Mouse (Mus musculus): ENCODE measurements around the gene Tmem63c. TPM values are rescaled to one million over a fixed set of nuclear protein-coding genes. Genes with fewer than 3 reads are reported as not detected.
A peak's percentile ranks its signal among the peaks of the same experiment; 100 is the strongest.

The Tmem63c gene
- polyA plus RNA-seq, 1 experiment from 2014 or later, result 0.74 TPM

DNA sequence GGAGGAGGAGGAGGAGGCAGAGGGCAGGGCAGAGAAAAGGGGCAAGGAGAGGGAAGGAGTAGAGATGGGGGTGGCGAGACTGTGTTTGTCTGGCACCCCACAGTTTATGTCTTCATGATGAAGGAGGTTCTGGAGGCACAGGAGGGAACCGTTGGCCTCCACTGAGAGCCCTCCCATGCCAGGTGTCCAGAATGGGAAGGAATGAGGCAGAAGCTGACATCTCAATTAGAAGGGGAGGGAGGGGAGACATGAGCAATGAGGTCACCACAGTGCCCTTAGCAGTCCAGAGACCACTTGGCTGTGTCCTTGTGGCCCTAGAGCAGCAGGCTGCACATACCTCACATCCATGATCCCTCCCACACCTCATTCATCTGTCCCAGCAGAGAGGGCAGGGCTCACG lies 26.4 kb upstream of the Tmem63c start:
- 50% methylated on average over 3 of the region's 3 CpGs for WGBS
- H3K4me1 ChIP-seq (ENCODE audit: control insufficient read depth, insufficient read depth, low read length), result 0 out of 2 replicates have a peak, but pooled peaks cover 5% of the 10 kb centered on the region
- H3K36me3 ChIP-seq (ENCODE audit: control insufficient read depth, insufficient read depth, low read length), result no peaks in the 10 kb centered on the region
- DNase-seq (ENCODE audit: low spot score), result no peak
- H3K9me3 ChIP-seq (ENCODE audit: control insufficient read depth, low read length), result no peaks in the 10 kb centered on the region
- ATAC-seq (ENCODE audit: low read depth), result no peak
- H3K27me3 ChIP-seq (replicated peaks; ENCODE audit: control insufficient read depth, insufficient read depth, low read length), result peaks cover 24% of the 10 kb centered on the region
- H3K4me3 ChIP-seq (ENCODE audit: low read depth, low read length), result no peak overlapping the region
- H3K4me2 ChIP-seq (ENCODE audit: low read depth, low read length), result no peak overlapping the region
- no peak overlapping the region for H3K9ac ChIP-seq (ENCODE audit: low read depth, low read length)
- no peak overlapping the region for H3K27ac ChIP-seq (replicated peaks; ENCODE audit: low read depth, low read length)

DNA sequence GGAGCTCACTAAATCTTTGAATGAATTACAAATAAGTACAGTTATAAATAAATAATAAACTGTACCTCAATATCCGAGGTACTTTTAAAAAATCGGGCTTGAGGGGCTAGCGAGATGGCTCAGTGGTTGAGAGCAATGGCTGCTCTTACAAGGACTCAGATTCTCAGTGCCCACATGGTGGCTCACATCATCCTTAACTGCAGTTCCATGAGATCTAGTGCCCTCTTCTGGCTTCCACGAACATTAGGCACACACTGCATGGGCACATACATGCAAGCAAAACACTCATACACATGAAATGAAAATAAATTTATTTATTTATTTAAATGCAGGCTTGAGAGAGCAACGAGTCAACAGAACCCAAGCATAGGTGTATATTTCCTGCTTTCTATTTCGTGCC lies 25.2 kb upstream of the Tmem63c start:
- no peak overlapping the region for H3K4me2 ChIP-seq (ENCODE audit: low read depth, low read length)
- H3K27me3 ChIP-seq (replicated peaks; ENCODE audit: control insufficient read depth, insufficient read depth, low read length), result peaks cover 12% of the 10 kb centered on the region
- no peak overlapping the region for H3K27ac ChIP-seq (replicated peaks; ENCODE audit: low read depth, low read length)
- no peak overlapping the region for H3K4me3 ChIP-seq (ENCODE audit: low read depth, low read length)
- 73% methylated on average over 6 of the region's 6 CpGs for WGBS
- no peaks in the 10 kb centered on the region for H3K36me3 ChIP-seq (ENCODE audit: control insufficient read depth, insufficient read depth, low read length)
- no peaks in the 10 kb centered on the region for H3K9me3 ChIP-seq (ENCODE audit: control insufficient read depth, low read length)
- ATAC-seq (ENCODE audit: low read depth) (no peak), DNase-seq (ENCODE audit: low spot score) (no peak)
- H3K4me1 ChIP-seq (ENCODE audit: control insufficient read depth, insufficient read depth, low read length), result no peaks in the 10 kb centered on the region
- no peak overlapping the region for H3K9ac ChIP-seq (ENCODE audit: low read depth, low read length)

DNA sequence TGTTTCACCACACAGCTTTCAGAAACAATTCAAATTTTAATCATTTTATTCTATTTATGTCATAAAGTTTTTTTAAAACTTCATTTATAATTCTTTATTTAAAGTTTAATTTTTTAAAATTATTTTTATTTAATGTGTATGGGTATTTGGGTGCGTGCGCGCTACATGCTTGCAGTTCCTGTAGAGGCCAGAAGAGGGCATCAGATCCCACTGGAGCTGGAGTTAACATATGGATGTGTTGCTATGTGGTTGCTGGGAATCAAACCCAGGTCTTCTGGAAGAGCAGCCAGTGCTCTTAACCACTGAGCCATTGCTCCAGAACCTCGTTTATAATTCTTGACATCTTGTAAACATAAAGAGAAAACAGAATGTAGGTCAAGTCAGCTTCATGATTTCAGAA lies 22.4 kb upstream of the Tmem63c start:
- Histone ChIP-seq H3K4me1 (ENCODE audit: control insufficient read depth, insufficient read depth, low read length) (no peaks in the 10 kb centered on the region), H3K4me3 (ENCODE audit: low read depth, low read length) (no peak overlapping the region), H3K27ac (replicated peaks; ENCODE audit: low read depth, low read length) (no peak overlapping the region), H3K36me3 (ENCODE audit: control insufficient read depth, insufficient read depth, low read length) (no peaks in the 10 kb centered on the region), H3K27me3 (replicated peaks; ENCODE audit: control insufficient read depth, insufficient read depth, low read length) (no peaks in the 10 kb centered on the region), H3K9ac (ENCODE audit: low read depth, low read length) (no peak overlapping the region), H3K9me3 (ENCODE audit: control insufficient read depth, low read length) (no peaks in the 10 kb centered on the region), H3K4me2 (ENCODE audit: low read depth, low read length) (no peak overlapping the region)
- no peak for ATAC-seq (ENCODE audit: low read depth)
- WGBS, result 85% methylated on average over 4 of the region's 4 CpGs
- no peak for DNase-seq (ENCODE audit: low spot score)

DNA sequence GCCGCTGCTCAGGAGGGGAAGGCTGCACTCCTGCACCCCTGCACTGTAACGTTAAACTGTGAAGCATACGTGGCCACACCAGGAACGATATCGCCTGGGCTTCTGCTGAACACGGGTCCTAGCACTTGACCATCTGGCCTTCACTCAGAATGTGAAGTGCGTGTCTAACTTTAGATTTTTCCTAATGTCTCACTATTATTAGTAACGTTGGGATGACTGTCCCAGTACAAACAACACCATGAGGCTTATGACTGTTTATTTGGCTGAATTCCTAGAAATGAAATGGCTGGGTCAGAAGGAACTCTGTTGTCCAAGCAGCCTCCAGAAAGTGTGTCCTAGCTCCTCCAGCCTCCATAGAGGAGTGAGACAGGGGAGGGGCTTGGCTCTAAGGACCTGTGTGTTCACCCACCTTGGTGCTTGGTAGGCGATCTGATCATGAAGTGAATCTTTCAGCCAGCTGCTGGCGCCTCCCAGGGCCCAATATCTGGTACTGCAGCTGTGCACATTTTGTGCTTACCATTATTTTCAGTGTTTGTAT lies 21.8 kb upstream of the Tmem63c start:
- Histone ChIP-seq H3K27ac (replicated peaks; ENCODE audit: low read depth, low read length) (no peak overlapping the region), H3K4me2 (ENCODE audit: low read depth, low read length) (no peak overlapping the region), H3K36me3 (ENCODE audit: control insufficient read depth, insufficient read depth, low read length) (no peaks in the 10 kb centered on the region), H3K9ac (ENCODE audit: low read depth, low read length) (no peak overlapping the region), H3K27me3 (replicated peaks; ENCODE audit: control insufficient read depth, insufficient read depth, low read length) (no peaks in the 10 kb centered on the region), H3K4me3 (ENCODE audit: low read depth, low read length) (no peak overlapping the region), H3K9me3 (ENCODE audit: control insufficient read depth, low read length) (no peaks in the 10 kb centered on the region), H3K4me1 (ENCODE audit: control insufficient read depth, insufficient read depth, low read length) (no peaks in the 10 kb centered on the region)
- DNase-seq (ENCODE audit: low spot score), result no peak
- ATAC-seq (ENCODE audit: low read depth), result no peak
- 70% methylated on average over 10 of the region's 10 CpGs for WGBS

DNA sequence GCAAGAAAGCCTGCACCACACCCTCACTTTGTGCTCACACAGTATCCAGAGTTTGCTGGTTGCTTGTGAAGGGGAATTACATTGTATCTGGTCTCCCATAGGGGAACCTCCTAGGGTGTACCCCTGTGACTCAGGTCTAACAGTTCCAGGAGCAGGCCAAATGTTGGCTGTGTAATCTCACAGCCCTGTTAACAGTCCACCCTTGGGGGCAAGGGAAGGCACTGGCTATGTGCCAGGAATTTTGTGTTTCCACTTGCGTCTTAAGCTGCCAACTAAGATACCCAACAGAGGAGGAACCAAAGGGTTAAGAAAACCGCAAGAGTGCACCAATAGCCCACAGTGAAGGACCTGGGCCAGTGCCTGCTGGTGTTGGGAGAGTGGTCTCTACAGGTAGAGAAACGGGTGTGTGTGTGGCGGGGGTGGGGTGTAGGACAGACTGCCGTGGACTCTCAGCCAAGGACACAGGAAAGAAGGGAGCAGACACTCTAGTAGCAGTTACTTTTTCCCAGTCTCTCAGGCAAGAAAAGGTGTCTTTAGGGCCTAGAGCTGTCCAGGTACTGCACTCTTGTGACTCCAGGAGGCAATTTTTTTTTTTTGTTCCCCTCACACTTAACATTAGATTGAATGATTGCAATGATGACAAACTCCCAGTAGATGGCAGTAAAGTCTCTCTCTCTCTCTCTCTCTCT lies 20.8 kb upstream of the Tmem63c start:
- Histone ChIP-seq H3K4me1 (ENCODE audit: control insufficient read depth, insufficient read depth, low read length) (no peaks in the 10 kb centered on the region), H3K9ac (ENCODE audit: low read depth, low read length) (no peak overlapping the region), H3K9me3 (ENCODE audit: control insufficient read depth, low read length) (no peaks in the 10 kb centered on the region), H3K27me3 (replicated peaks; ENCODE audit: control insufficient read depth, insufficient read depth, low read length) (no peaks in the 10 kb centered on the region), H3K27ac (replicated peaks; ENCODE audit: low read depth, low read length) (no peak overlapping the region), H3K4me2 (ENCODE audit: low read depth, low read length) (no peak overlapping the region), H3K36me3 (ENCODE audit: control insufficient read depth, insufficient read depth, low read length) (no peaks in the 10 kb centered on the region), H3K4me3 (ENCODE audit: low read depth, low read length) (no peak overlapping the region)
- ATAC-seq (ENCODE audit: low read depth), result no peak
- peak; percentile 54 for DNase-seq (ENCODE audit: low spot score)
- WGBS, result 52% methylated on average over 5 of the region's 5 CpGs

DNA sequence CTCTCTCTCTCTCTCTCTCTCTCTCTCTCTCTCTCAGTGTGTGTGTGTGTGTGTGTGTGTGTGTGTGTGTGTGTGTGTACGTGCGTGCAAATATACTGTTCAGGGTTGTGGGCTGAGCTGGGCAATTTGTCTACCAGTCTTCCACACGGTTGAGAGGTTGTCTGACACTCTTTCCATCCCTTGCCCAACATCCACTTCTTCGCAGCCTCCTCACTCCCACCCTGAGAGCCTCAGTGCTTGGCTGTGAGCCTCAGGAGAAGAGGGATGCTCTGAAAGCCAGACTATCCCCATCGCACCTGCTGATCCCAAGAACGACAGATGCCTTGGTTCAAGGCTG lies 20.3 kb upstream of the Tmem63c start:
- WGBS, result 40% methylated on average over 6 of the region's 6 CpGs
- no peak overlapping the region for H3K9ac ChIP-seq (ENCODE audit: low read depth, low read length)
- no peaks in the 10 kb centered on the region for H3K27me3 ChIP-seq (replicated peaks; ENCODE audit: control insufficient read depth, insufficient read depth, low read length)
- no peak for DNase-seq (ENCODE audit: low spot score)
- no peaks in the 10 kb centered on the region for H3K9me3 ChIP-seq (ENCODE audit: control insufficient read depth, low read length)
- no peaks in the 10 kb centered on the region for H3K4me1 ChIP-seq (ENCODE audit: control insufficient read depth, insufficient read depth, low read length)
- no peaks in the 10 kb centered on the region for H3K36me3 ChIP-seq (ENCODE audit: control insufficient read depth, insufficient read depth, low read length)
- no peak for ATAC-seq (ENCODE audit: low read depth)
- no peak overlapping the region for H3K27ac ChIP-seq (replicated peaks; ENCODE audit: low read depth, low read length)
- no peak overlapping the region for H3K4me2 ChIP-seq (ENCODE audit: low read depth, low read length)
- no peak overlapping the region for H3K4me3 ChIP-seq (ENCODE audit: low read depth, low read length)

DNA sequence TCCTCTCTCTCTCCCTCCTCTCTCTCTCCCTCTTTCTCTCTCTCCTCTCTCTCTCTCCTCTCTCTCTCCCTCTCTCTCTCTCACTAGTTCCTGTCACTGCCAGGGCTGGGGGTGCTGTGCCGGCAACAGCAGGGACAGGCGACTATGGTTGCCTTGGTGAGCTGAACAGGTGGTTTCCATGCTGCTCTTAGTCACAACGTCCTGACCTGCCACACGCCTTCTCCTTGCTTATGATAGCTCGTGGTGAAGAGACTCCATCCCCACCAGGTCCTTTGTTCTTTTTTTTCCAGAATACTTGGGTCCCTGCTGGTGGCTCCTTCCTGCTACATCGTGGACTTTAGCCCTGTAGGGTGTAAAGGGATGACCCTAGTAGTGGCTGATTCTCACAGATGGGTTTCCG lies 18.9 kb upstream of the Tmem63c start:
- WGBS, result 50% methylated on average over 7 of the region's 7 CpGs
- Histone ChIP-seq H3K27ac (replicated peaks; ENCODE audit: low read depth, low read length) (no peak overlapping the region), H3K9me3 (ENCODE audit: control insufficient read depth, low read length) (no peaks in the 10 kb centered on the region), H3K4me3 (ENCODE audit: low read depth, low read length) (no peak overlapping the region), H3K4me1 (ENCODE audit: control insufficient read depth, insufficient read depth, low read length) (no peaks in the 10 kb centered on the region), H3K4me2 (ENCODE audit: low read depth, low read length) (no peak overlapping the region), H3K36me3 (ENCODE audit: control insufficient read depth, insufficient read depth, low read length) (no peaks in the 10 kb centered on the region), H3K9ac (ENCODE audit: low read depth, low read length) (no peak overlapping the region), H3K27me3 (replicated peaks; ENCODE audit: control insufficient read depth, insufficient read depth, low read length) (no peaks in the 10 kb centered on the region)
- DNase-seq (ENCODE audit: low spot score) (no peak), ATAC-seq (ENCODE audit: low read depth) (no peak)

DNA sequence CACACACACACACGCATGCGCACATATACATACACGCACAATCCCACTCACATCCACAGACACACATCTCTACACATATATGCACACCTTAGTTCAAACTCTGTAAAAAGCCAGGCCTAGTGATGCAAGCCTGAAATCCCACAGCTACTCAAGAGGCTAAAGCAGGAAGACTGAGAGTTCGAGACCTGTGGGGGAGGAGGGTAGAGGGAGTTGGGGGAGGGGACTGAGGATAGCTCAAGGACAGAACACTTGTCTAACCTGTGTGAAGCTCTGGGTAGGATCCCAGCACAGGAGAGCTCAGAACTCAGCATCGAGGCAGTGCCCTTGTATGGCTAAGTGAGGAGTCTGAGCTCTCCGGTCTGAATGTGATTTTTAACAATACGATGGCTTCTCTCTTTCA lies 18.3 kb upstream of the Tmem63c start:
- ATAC-seq (ENCODE audit: low read depth), result no peak
- no peak for DNase-seq (ENCODE audit: low spot score)
- WGBS, result 66% methylated on average over 6 of the region's 7 CpGs
- Histone ChIP-seq H3K4me2 (ENCODE audit: low read depth, low read length) (no peak overlapping the region), H3K4me3 (ENCODE audit: low read depth, low read length) (no peak overlapping the region), H3K9me3 (ENCODE audit: control insufficient read depth, low read length) (no peaks in the 10 kb centered on the region), H3K27me3 (replicated peaks; ENCODE audit: control insufficient read depth, insufficient read depth, low read length) (no peaks in the 10 kb centered on the region), H3K9ac (ENCODE audit: low read depth, low read length) (no peak overlapping the region), H3K27ac (replicated peaks; ENCODE audit: low read depth, low read length) (no peak overlapping the region), H3K36me3 (ENCODE audit: control insufficient read depth, insufficient read depth, low read length) (no peaks in the 10 kb centered on the region), H3K4me1 (ENCODE audit: control insufficient read depth, insufficient read depth, low read length) (no peaks in the 10 kb centered on the region)

DNA sequence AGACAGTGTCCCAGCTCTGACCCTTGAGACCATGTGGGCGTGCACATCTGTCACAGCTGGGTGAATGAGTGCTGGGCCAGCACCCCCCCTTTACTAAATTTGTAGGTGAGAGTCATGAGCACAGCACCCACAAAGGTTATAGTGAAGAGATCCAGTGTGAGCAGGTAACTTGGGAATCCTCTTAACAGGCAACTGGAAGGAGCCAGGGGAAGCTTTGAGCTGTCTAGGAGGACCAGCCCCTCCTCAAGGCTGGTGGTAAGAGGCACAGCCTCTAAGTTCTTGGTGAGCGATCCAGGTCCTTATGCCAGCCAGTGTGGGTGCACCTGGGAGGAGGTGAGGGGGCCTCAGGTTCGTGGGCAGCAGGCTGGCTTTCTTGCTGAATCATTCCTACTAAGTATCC lies 17.5 kb upstream of the Tmem63c start:
- H3K4me3 ChIP-seq (ENCODE audit: low read depth, low read length), result no peak overlapping the region
- 43% methylated on average over 3 of the region's 3 CpGs for WGBS

More for the DNA sequence above, 17.5 kb upstream of the Tmem63c start:
- ATAC-seq (ENCODE audit: low read depth) (no peak), DNase-seq (ENCODE audit: low spot score) (no peak)
- no peak overlapping the region for H3K4me2 ChIP-seq (ENCODE audit: low read depth, low read length)
- no peaks in the 10 kb centered on the region for H3K4me1 ChIP-seq (ENCODE audit: control insufficient read depth, insufficient read depth, low read length)
- no peak overlapping the region for H3K27ac ChIP-seq (replicated peaks; ENCODE audit: low read depth, low read length)
- no peaks in the 10 kb centered on the region for H3K27me3 ChIP-seq (replicated peaks; ENCODE audit: control insufficient read depth, insufficient read depth, low read length)
- no peaks in the 10 kb centered on the region for H3K36me3 ChIP-seq (ENCODE audit: control insufficient read depth, insufficient read depth, low read length)
- no peaks in the 10 kb centered on the region for H3K9me3 ChIP-seq (ENCODE audit: control insufficient read depth, low read length)
- H3K9ac ChIP-seq (ENCODE audit: low read depth, low read length), result no peak overlapping the region
